Mouse (Mus musculus) left cerebral cortex, adult 6 months (tissue): ENCODE measurements around the gene Alg10b. TPM values are rescaled to one million over a fixed set of nuclear protein-coding genes. Genes with fewer than 3 reads are reported as not detected.

Experiments used
- long read RNA-seq, 2 experiments: library from polyadenylated mRNA; unstranded; transcript quantifications; one replicate each; pipeline ENCODE4 v2.0.0; 2019 to 2020
- polyA plus RNA-seq: library from polyadenylated mRNA; unstranded; fragments of <200 nt; fragmentation: Nextera tagmentation; gene quantifications from 2 replicates; pipeline ENCODE4 v1.2.3, GENCODE M21; 2021

The Alg10b gene
- 5.5 and 6.8 TPM in 2 replicates for polyA plus RNA-seq
- long read RNA-seq, experiment 1, full-length matches to known transcripts: 3 of 14 reads
- long read RNA-seq, experiment 1, partial matches to known transcripts: 0 of 14 reads
- long read RNA-seq, experiment 1, other reads (novel, unspliced or antisense): 11 of 14 reads
- long read RNA-seq, experiment 2, full-length matches to known transcripts: 5 of 12 reads
- long read RNA-seq, experiment 2, partial matches to known transcripts: 0 of 12 reads
- long read RNA-seq, experiment 2, other reads (novel, unspliced or antisense): 7 of 12 reads

GRCm38 (mm10) chr15:90223969-90224750 lies at the start of gene Alg10b:
TSS of gene Alg10b (plus strand) at chr15:90224311.

